Mouse (Mus musculus): ENCODE results near the gene Setd7. TPM values are rescaled to one million over a fixed set of nuclear protein-coding genes. Genes with fewer than 3 reads are reported as not detected.

The Setd7 gene
- total and polyA plus RNA-seq, 3 experiments = 11.3 to 37.9 (median 15.3) TPM

DNA sequence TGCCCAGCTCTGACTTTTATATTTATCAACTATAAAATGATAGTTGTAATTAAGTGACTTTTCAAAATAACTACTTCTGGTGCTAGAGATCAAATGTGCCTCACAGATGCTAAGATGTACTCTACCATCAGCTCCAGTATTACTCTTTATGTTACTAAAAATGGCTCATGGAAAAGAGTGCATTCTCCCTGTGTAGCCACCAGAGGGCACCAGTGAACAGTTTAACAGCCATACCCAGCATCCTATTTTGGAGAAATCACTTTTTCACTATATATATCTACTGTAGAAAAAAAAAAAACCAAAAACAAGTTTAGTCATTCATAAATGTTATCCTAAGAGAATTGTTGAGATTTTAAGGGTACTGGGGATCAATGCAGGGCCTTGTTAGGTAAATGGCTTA is 79.6 kb downstream of the Setd7 start:
- H3K4me3 ChIP-seq (ENCODE audit: control insufficient read depth in 1 of 2, insufficient read depth in 1 of 2, low read depth in 2 of 2, low read length in 2 of 2) = no peak overlapping the region
- H3K9ac ChIP-seq (ENCODE audit: control insufficient read depth, low read depth, low read length, poor library complexity, severe bottlenecking) = no peak overlapping the region
- DNase-seq (ENCODE audit: low read depth, low spot score) = peak; percentile 82
- peaks cover 4% of the 10 kb centered on the region for H3K79me2 ChIP-seq (ENCODE audit: control insufficient read depth, insufficient read depth, low read length, poor library complexity)
- no peaks in the 10 kb centered on the region for H3K27me3 ChIP-seq (ENCODE audit: control insufficient read depth in 1 of 2, insufficient read depth in 2 of 2, low read length in 2 of 2)
- H3K27ac ChIP-seq (ENCODE audit: control insufficient read depth, low read depth, low read length) = no peak overlapping the region
- peaks cover 0 to 7% of the 10 kb centered on the region in 2 experiments; a peak in 2 of 4 replicates for H3K36me3 ChIP-seq (ENCODE audit: control insufficient read depth in 1 of 2, insufficient read depth in 2 of 2, low read length in 2 of 2)
- H3K4me1 ChIP-seq (ENCODE audit: control insufficient read depth in 1 of 2, insufficient read depth in 2 of 2, low read length in 2 of 2) = peaks cover 0 to 3% of the 10 kb centered on the region in 2 experiments; a peak in 1 of 4 replicates
- TF ChIP-seq ZKSCAN1 (IDR thresholded peaks at IDR 0.05; ENCODE audit: low read depth, low read length) (no peak), SIN3A (IDR thresholded peaks at IDR 0.05; ENCODE audit: low read length) (no peak; the same call in 1 of the 2 replicates), ETS1 (IDR thresholded peaks at IDR 0.05; ENCODE audit: low read depth, low read length) (no peak), USF1 (IDR thresholded peaks at IDR 0.05; ENCODE audit: low read depth, low read length) (no peak), ZC3H11A (IDR thresholded peaks at IDR 0.05; ENCODE audit: low read depth, low read length) (peak; percentile 84), NRF1 (IDR thresholded peaks at IDR 0.05; ENCODE audit: insufficient read depth, low read depth, low read length, poor library complexity, severe bottlenecking) (no peak), CHD1 (IDR thresholded peaks at IDR 0.05; ENCODE audit: low read depth, low read length) (no peak), USF2 (IDR thresholded peaks at IDR 0.05; ENCODE audit: borderline replicate concordance in 1 of 2, insufficient read depth in 1 of 2, low read depth in 1 of 2, low read length in 2 of 2) (no peak), ZMIZ1 (IDR thresholded peaks at IDR 0.05; ENCODE audit: low read depth, low read length) (no peak), MYB (IDR thresholded peaks at IDR 0.05; ENCODE audit: low read depth, low read length) (no peak), KAT2A (conservative IDR thresholded peaks at IDR 0.05; ENCODE audit: low read depth, low read length) (no peak), GATA1 (IDR thresholded peaks at IDR 0.05; ENCODE audit: low read depth, low read length) (no peak), MEF2A (IDR thresholded peaks at IDR 0.05; ENCODE audit: extremely low read depth, insufficient replicate concordance, low read depth, low read length, poor library complexity, severe bottlenecking) (peak; percentile 79; the same call in 1 of the 2 replicates), MYC (IDR thresholded peaks at IDR 0.05; ENCODE audit: low read depth, low read length) (peak; percentile 29; the same call in 1 of the 2 replicates), ZNF384 (IDR thresholded peaks at IDR 0.05; ENCODE audit: low read depth, low read length) (peak; percentile 88), TCF12 (IDR thresholded peaks at IDR 0.05; ENCODE audit: low read depth, low read length) (no peak), POLR2A (IDR thresholded peaks at IDR 0.05; ENCODE audit: control insufficient read depth in 1 of 2, insufficient read depth in 1 of 2, low read depth in 1 of 2, low read length in 2 of 2, poor library complexity in 1 of 2) (no peak), MAZ (IDR thresholded peaks at IDR 0.05; ENCODE audit: low read depth, low read length) (no peak), JUND (IDR thresholded peaks at IDR 0.05; ENCODE audit: low read depth, low read length) (no peak), CHD2 (IDR thresholded peaks at IDR 0.05; ENCODE audit: low read length) (no peak), SMC3 (IDR thresholded peaks at IDR 0.05; ENCODE audit: low read depth, low read length) (peak; percentile 92), HCFC1 (IDR thresholded peaks at IDR 0.05; ENCODE audit: low read depth, low read length) (no peak), CTCF (IDR thresholded peaks at IDR 0.05 in 2 of 3, conservative IDR thresholded peaks at IDR 0.05 in 1 of 3; ENCODE audit: control insufficient read depth in 1 of 3, insufficient read depth in 1 of 3, low read depth in 2 of 3, low read length in 3 of 3, poor library complexity in 1 of 3, severe bottlenecking in 1 of 3) (peak; percentile 66 to 93 (median 69)), EP300 (IDR thresholded peaks at IDR 0.05; ENCODE audit: low read depth in 1 of 2, low read length in 2 of 2) (no peak), E2F4 (IDR thresholded peaks at IDR 0.05; ENCODE audit: borderline replicate concordance, low read depth, low read length) (no peak), NELFE (IDR thresholded peaks at IDR 0.05; ENCODE audit: low read depth, low read length) (no peak), RCOR1 (IDR thresholded peaks at IDR 0.05; ENCODE audit: low read depth, low read length) (no peak), MAFK (IDR thresholded peaks at IDR 0.05; ENCODE audit: borderline replicate concordance, low read depth, low read length) (no peak), ELF1 (IDR thresholded peaks at IDR 0.05; ENCODE audit: low read depth, low read length) (no peak), POLR2AphosphoS5 (IDR thresholded peaks at IDR 0.05; ENCODE audit: borderline replicate concordance, low read depth, low read length) (no peak), UBTF (IDR thresholded peaks at IDR 0.05; ENCODE audit: borderline replicate concordance, insufficient read depth, low read depth, low read length) (no peak), MAX (IDR thresholded peaks at IDR 0.05; ENCODE audit: low read length) (no peak), BHLHE40 (IDR thresholded peaks at IDR 0.05; ENCODE audit: borderline replicate concordance, low read depth, low read length) (no peak), RAD21 (IDR thresholded peaks at IDR 0.05; ENCODE audit: low read depth, low read length) (peak; percentile 90), MXI1 (IDR thresholded peaks at IDR 0.05; ENCODE audit: low read depth, low read length) (no peak)
- no peaks in the 10 kb centered on the region for H3K9me3 ChIP-seq (replicated peaks; ENCODE audit: insufficient read depth, low read length)
